Mouse (Mus musculus) hindbrain, embryonic 14.5 days (tissue): ENCODE data around the gene Krt222. TPM values are rescaled to one million over a fixed set of nuclear protein-coding genes. Genes with fewer than 3 reads are reported as not detected.
"Not testable (repeated sequence)": the region's sequence is repeated elsewhere in the genome, so short reads cannot be mapped to it uniquely, and the experiment has no call there.

ENCODE experiments used
- ATAC-seq: fragments of 200-750 bp; cut with Nextera tagmentation; 2 replicates; pipeline ENCODE4 v1.8.0; 2017; ENCODE audit warnings: moderate number of reproducible peaks, mild to moderate bottlenecking, moderate TSS enrichment, moderate library complexity; ENCODE audit not compliant: low FRiP score
- DNase-seq: peaks from one replicate; pipeline ENCODE4 v3.0.0-alpha.2; 2015; ENCODE audit warnings: low spot score
- H3K27ac ChIP-seq: fragments of 300-500 bp; sonication (generic); 2 replicates; pipeline ENCODE4 v1.5.1; 2014; ENCODE audit warnings: mild to moderate bottlenecking, moderate library complexity
- H3K27me3 ChIP-seq: fragments of 300-500 bp; sonication (generic); 2 replicates; pipeline ENCODE4 v1.6.1; 2014; ENCODE audit warnings: mild to moderate bottlenecking, low read length, mixed read lengths; ENCODE audit not compliant: control insufficient read depth, insufficient read depth
- H3K36me3 ChIP-seq: fragments of 300-500 bp; sonication (generic); replicated peaks from 2 replicates; pipeline ENCODE4 v1.6.1; 2014; ENCODE audit not compliant: control insufficient read depth, insufficient read depth
- H3K4me1 ChIP-seq: fragments of 300-500 bp; sonication (generic); replicated peaks from 2 replicates; pipeline ENCODE4 v1.6.1; 2014; ENCODE audit warnings: antibody characterized with exemption, low read length, mixed read lengths; ENCODE audit not compliant: control insufficient read depth, insufficient read depth
- H3K4me2 ChIP-seq: fragments of 300-500 bp; sonication (generic); replicated peaks from 2 replicates; pipeline ENCODE4 v1.6.1; 2014; ENCODE audit warnings: mild to moderate bottlenecking, moderate library complexity
- H3K4me3 ChIP-seq: fragments of 300-500 bp; sonication (generic); replicated peaks from 2 replicates; pipeline ENCODE4 v1.5.1; 2014; ENCODE audit warnings: mild to moderate bottlenecking, low read length
- H3K9ac ChIP-seq: fragments of 300-500 bp; sonication (generic); 2 replicates; pipeline ENCODE4 v1.6.1; 2014
- H3K9me3 ChIP-seq: fragments of 300-500 bp; sonication (generic); 2 replicates; pipeline ENCODE4 v1.6.1; 2016; ENCODE audit warnings: low read length; ENCODE audit not compliant: control insufficient read depth
- WGBS: fragments of 180-500 bp; shearing (Covaris S2); extraction: QIAGEN DNeasy Blood & Tissue Kit; methylation state at CpG from one replicate; pipeline ENCODE4 v1.1.7; 2014; 5-methylcytosine and 5-hydroxymethylcytosine counted together
- polyA plus RNA-seq: library from polyadenylated mRNA; unstranded; fragments of >200 nt; fragmentation: Nextera tagmentation; extraction: Ambion mirVana; gene quantifications from 2 replicates; pipeline ENCODE4 v1.2.1, GENCODE M21; 2014

Krt222 gene
- polyA plus RNA-seq, 1 experiment from 2014 or later: 7.3 TPM

GRCm38 (mm10) chr11:99247916-99248315 is 4.0 kb upstream of the Krt222 start:
- 92% methylated on average over 4 of the region's 4 CpGs for WGBS
- no peak overlapping the region for H3K27ac ChIP-seq
- ATAC-seq (no peak), DNase-seq (no peak)
- no peaks in the 10 kb centered on the region for H3K36me3 ChIP-seq
- no peaks in the 10 kb centered on the region for H3K9me3 ChIP-seq
- H3K27me3 ChIP-seq: no peaks in the 10 kb centered on the region
- no peak overlapping the region for H3K9ac ChIP-seq
- no peak overlapping the region for H3K4me3 ChIP-seq
- 0 out of 2 replicates have a peak, but pooled peaks cover 3% of the 10 kb centered on the region for H3K4me1 ChIP-seq
- no peak overlapping the region for H3K4me2 ChIP-seq

- not testable (repeated sequence) for H3K9ac ChIP-seq, H3K36me3 ChIP-seq, ATAC-seq, DNase-seq, H3K27ac ChIP-seq, H3K27me3 ChIP-seq, H3K4me1 ChIP-seq, H3K9me3 ChIP-seq
- peak overlapping the region; percentile 31; the same call in 1 of the 2 replicates for H3K4me3 ChIP-seq
- peak overlapping the region; percentile 57 for H3K4me2 ChIP-seq
- WGBS: 38% methylated on average over 3 of the region's 3 CpGs
Measured at GRCm38 (mm10) chr11:99244519-99244918, 634 bp upstream of the Krt222 start.

DNA sequence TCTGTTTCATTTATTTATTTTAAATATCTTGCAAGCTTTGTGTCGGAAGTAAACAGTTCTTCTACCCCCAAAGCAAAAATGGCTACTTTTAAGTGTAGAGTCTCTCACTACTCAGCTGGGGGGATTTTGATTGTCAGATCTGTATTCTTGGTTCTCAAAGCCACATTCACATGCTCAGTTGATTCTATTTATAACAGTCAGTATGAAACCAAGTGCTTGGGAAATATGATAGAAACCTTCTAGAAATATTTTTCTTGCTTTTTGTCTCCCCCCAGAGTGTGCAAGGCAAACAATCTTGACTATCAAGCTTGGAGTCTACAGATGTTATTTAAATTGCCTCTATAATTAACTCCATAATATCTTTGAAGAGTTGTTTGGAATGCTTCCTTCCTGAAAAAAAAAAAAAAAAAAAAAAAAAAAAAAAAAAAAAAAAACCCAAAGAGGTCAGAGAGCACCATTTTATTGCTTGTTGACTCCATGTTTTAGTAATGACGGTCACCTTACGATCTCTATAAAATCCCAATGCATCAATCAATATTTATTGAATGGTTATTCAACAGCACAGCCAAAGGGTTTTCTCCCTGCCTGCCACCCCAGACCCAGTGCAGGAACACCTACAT is 575 bp downstream of the Krt222 start:
- Histone ChIP-seq H3K4me1 (no peaks in the 10 kb centered on the region), H3K4me2 (peak overlapping the region; percentile 57), H3K27ac (peak overlapping the region; percentile 66), H3K4me3 (peak overlapping the region; percentile 31), H3K27me3 (no peaks in the 10 kb centered on the region), H3K9ac (peak overlapping the region; percentile 53), H3K36me3 (no peaks in the 10 kb centered on the region), H3K9me3 (no peaks in the 10 kb centered on the region)
- 58% methylated on average over 3 of the region's 3 CpGs for WGBS
- ATAC-seq (no peak), DNase-seq (no peak)

DNA sequence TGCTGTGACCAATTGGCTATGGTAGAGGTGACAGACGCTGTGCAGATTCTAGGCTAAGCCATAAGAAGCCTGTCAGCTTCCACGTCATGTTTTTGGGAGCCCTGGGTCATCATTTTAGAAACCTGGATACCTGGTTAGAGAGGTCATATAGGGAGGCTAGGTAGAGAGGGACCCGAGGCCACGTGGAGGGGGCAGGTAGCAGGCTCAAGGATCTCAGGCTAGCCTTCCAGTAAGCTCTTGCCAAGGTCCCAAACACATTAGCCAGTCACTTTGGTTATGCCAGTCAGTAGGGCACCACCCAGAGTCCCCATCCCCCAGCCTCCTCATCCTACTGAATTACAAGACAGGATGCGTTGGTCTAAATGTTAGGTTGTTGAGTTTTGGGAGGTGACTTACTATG is 1.8 kb downstream of the Krt222 start:
- no peaks in the 10 kb centered on the region for H3K9me3 ChIP-seq
- no peak overlapping the region for H3K9ac ChIP-seq
- DNase-seq (no peak), ATAC-seq (no peak)
- H3K4me2 ChIP-seq: no peak overlapping the region
- no peak overlapping the region for H3K4me3 ChIP-seq
- no peaks in the 10 kb centered on the region for H3K4me1 ChIP-seq
- H3K27me3 ChIP-seq: no peaks in the 10 kb centered on the region
- 76% methylated on average over 5 of the region's 5 CpGs for WGBS
- no peaks in the 10 kb centered on the region for H3K36me3 ChIP-seq
- no peak overlapping the region for H3K27ac ChIP-seq

DNA sequence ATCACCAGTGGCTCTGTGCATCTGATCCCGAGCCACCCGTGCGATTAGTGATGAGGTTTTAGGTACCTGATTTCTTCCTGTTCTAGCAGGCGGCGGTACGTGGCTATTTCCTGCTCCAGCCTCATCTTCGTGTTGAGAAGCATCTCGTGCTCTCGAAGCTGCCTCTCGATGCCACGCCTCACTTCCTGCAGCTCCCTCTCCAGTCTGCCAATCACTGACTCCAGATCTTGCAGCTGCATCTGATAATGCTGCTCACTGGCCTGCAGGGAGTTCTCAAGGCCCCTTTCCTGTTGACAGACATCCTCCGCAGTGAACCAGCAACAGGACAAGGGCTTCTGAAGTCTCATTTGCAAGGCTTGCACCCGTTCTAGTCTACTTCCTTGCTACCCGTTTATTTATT is 5.4 kb downstream of the Krt222 start:
- WGBS: 67% methylated on average over 14 of the region's 14 CpGs
- Histone ChIP-seq H3K36me3 (no peaks in the 10 kb centered on the region; the same call in 1 of the 2 replicates), H3K4me1 (no peaks in the 10 kb centered on the region), H3K4me3 (no peak overlapping the region), H3K27ac (no peak overlapping the region), H3K9me3 (no peaks in the 10 kb centered on the region), H3K9ac (no peak overlapping the region), H3K4me2 (no peak overlapping the region), H3K27me3 (no peaks in the 10 kb centered on the region)
- no peak for DNase-seq
- ATAC-seq: no peak

GRCm38 (mm10) chr11:99231049-99231816 is 12.7 kb downstream of the Krt222 start:
- peak overlapping the region; percentile 85 for H3K4me3 ChIP-seq
- peak overlapping the region; percentile 65 for H3K4me2 ChIP-seq
- peak overlapping the region; percentile 98 for H3K27ac ChIP-seq
- H3K36me3 ChIP-seq: peaks cover 18% of the 10 kb centered on the region
- ATAC-seq (0 out of 2 replicates have a peak, but pooled peaks have one; percentile 38), DNase-seq (peak; percentile 60)
- WGBS: 27% methylated on average over 15 of the region's 15 CpGs
- peaks cover 29% of the 10 kb centered on the region for H3K4me1 ChIP-seq
- no peaks in the 10 kb centered on the region for H3K9me3 ChIP-seq
- H3K9ac ChIP-seq: peak overlapping the region; percentile 97
- no peaks in the 10 kb centered on the region for H3K27me3 ChIP-seq

DNA sequence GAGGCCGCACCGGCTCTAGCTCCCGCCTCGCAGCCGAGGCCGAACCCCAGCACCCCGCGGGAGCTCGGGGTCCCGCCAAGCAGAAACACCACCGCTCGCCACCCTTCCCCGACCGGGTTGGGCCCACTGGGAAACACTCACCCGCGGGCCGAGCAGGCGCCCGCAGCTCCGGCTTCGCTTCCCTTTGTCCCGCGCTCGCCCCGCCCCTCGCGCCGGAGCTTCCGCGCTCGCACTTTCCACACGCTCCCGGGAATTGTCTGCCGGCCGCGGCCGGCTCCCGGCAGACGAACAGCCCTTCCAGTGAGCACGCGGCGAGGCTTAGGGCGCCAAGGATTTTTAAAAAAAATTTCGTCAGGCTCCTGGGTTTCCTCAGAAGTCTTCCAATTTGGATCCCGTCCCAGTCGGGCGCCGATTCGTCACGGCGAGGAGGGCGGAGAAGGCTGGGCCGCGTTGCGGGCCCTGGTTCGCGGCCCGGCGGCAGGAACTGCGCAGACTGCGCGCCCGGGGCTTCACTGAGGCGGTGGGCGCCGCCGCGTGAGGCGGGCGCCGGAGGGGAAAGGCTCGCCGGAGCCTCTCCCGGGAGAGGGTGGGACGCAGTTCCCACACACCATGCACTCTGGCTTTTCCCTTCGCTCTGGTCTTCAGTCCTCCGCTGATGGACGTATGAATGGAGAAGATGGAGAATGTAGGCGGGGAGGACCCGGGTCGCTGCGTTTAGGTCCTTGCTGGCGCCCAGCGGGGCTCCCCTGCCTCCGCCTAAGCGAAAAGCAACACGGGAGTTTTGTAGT is 13.4 kb downstream of the Krt222 start, which contains the start of gene Smarce1:
Gene Smarce1, minus strand, starts transcription at position 757 of the 788 bp plus-strand sequence.
- no peaks in the 10 kb centered on the region for H3K9me3 ChIP-seq
- H3K9ac ChIP-seq: peak within 1 kb of the TSS; percentile 97
- peaks cover 26% of the 10 kb centered on the region for H3K36me3 ChIP-seq
- ATAC-seq: peak; percentile 91
- peak within 1 kb of the TSS; percentile 65 for H3K4me2 ChIP-seq
- no peaks in the 10 kb centered on the region for H3K27me3 ChIP-seq
- peak within 1 kb of the TSS; percentile 98 for H3K27ac ChIP-seq
- peaks cover 29% of the 10 kb centered on the region for H3K4me1 ChIP-seq
- WGBS: under 1% methylated on average over 85 of the region's 87 CpGs
- DNase-seq: peak; percentile 79
- peak within 1 kb of the TSS; percentile 85 for H3K4me3 ChIP-seq

- ATAC-seq (peak; percentile 5), DNase-seq (no peak)
- Histone ChIP-seq H3K27ac (peak overlapping the region; percentile 98), H3K4me3 (peak overlapping the region; percentile 85), H3K27me3 (no peaks in the 10 kb centered on the region), H3K9me3 (no peaks in the 10 kb centered on the region), H3K4me2 (peak overlapping the region; percentile 65), H3K4me1 (peaks cover 29% of the 10 kb centered on the region), H3K36me3 (peaks cover 33% of the 10 kb centered on the region), H3K9ac (peak overlapping the region; percentile 97)
- under 1% methylated on average over 31 of the region's 31 CpGs for WGBS
Measured at GRCm38 (mm10) chr11:99229641-99230260, 14.1 kb downstream of the Krt222 start.
